Mouse (Mus musculus) naive thymus-derived CD4-positive, alpha-beta T cell, adult 5 months (primary cell): Measurements from ENCODE around the gene Rag2. TPM values are rescaled to one million over a fixed set of nuclear protein-coding genes. Genes with fewer than 3 reads are reported as not detected.

ENCODE experiments used
- polyA plus RNA-seq: library from polyadenylated mRNA; unstranded; fragments of 100-300 nt; shearing (Covaris generic); gene quantifications from one replicate; pipeline ENCODE4 v1.2.1, GENCODE M21; 2017

Rag2 gene
- polyA plus RNA-seq = not detected

DNA sequence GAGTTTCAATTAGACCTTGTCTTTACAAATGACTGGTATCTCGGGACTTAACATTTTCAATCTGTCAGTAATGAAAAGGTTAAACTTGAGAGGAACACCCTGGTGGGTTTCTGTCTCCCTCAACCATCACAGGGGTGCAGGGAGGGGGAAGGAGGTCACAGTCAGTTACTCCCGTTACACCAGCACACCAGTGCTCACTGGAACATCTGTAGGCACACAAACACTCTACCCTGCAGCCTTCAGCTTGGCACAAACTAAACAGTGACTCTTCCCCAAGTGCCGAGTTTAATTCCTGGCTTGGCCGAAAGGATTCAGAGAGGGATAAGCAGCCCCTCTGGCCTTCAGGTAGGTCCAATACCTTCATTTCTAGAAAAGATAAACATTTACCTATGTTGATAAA lies at the start of gene Rag2:
Gene Rag2, plus strand, starts transcription at position 193 of the 400 bp plus-strand sequence.

DNA sequence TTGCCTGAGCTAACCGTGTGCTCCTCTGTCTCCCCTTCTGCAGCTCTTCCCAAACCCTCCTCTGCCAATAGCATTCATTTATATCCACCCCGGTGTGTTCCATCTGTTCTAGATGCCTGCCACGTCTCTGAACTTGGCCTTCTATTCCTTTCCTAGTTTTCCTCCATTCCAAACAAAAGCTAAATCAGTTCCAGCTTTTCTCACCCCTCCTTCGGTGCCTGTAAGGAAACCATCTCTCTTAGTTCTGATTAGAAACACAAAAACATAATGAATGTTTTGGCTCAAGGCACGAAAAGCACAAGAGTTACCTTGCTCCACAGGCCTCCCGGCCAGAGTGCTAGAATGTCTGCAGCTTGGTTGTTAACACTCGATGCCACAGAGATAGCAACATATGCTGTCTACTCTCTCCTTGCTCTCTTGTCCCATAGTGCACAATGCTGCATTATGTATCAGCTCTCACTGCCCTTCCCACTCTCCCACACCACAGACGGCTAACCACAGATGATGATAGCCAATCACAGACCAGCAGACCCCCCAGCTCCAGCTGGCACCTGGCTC lies 24.7 kb downstream of the Rag2 start, which contains the start of the genes Rag1 and B230118H07Rik:
Gene Rag1, minus strand, starts transcription at position 388 of the 558 bp plus-strand sequence.
Gene B230118H07Rik, minus strand, starts transcription at position 419 of the 558 bp plus-strand sequence.

DNA sequence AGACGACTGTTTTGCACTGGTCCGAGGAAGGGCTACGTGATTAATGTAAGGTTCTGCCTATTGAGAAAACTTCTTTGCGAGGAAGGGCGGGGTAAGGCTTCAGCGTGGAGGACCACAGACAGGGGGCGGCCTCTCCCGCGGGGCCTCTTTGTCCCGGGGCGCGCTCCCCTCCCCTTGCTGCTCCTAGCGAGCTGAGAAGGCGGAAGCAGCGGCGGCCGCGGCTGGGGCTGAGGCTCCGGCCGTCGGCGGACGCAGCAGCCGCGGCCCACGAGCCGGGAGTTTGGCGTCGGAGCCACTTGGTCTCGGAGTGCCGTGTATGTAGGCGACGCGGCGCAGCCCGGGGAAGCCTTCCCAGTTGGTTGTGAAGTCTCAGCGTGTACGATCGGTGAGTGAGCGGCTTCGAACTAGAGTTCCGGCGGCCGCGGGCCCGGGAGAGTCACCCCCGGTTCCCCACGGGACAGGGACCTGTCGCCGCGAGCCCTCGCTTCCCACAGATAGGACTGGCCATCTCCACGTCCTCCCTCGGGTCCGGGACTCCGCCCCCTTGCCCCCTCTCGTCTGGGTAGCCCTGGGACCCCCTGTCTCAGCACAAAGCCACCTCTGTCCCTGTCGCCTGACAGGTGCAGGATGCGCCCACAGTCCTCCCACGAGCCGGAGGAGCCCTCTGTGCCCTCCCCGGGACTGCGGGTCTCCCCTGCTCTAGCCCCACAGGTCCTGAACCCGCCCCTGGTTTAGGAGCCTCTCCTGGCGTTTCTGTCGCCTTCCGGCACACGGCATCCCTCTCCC lies 53.9 kb downstream of the Rag2 start, which contains the start of gene Traf6:
Gene Traf6, plus strand, starts transcription at position 194 of the 786 bp plus-strand sequence.

Other genes starting within 250 kb of the Rag2 start
- not detected for gene Rag1, start 24.8 kb downstream of the Rag2 start, polyA plus RNA-seq
- gene B230118H07Rik, start 24.8 kb downstream of the Rag2 start, polyA plus RNA-seq = 1.9 TPM
- 36.8 TPM for gene Traf6, start 53.7 kb downstream of the Rag2 start, polyA plus RNA-seq